Mouse (Mus musculus): ENCODE data around the gene Tcp11l2. TPM values are rescaled to one million over a fixed set of nuclear protein-coding genes. Genes with fewer than 3 reads are reported as not detected.

Gene Tcp11l2
- polyA plus RNA-seq, 1 experiment = 0.15 TPM

DNA sequence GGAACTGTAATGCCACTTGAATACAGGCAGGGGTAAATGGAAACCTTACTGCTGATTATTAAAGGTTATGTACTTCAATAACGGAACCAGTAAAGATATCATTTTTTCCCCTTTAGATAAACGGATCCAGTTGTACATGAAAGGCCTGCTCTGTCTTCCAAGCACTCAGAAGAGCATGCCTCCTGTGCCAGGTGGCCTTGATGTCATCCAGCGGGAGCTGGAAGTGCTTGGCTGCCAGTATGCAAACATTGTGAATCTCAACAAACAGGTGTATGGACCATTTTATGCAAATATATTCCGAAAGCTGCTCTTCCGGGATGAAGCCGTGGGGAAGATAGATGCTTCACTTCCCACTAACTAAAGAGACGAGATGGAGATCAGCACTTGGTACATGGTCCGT is 36.9 kb downstream of the Tcp11l2 start:
- TF ChIP-seq FLI1 (IDR thresholded peaks at IDR 0.05; ENCODE audit: low read length) = no peak
- TF ChIP-seq GATA1 (IDR thresholded peaks at IDR 0.05; ENCODE audit: borderline replicate concordance, low read length) = no peak
- Histone ChIP-seq H3K4me1 (peaks cover 44% of the 10 kb centered on the region), H3K27me3 (replicated peaks) (peaks cover 2% of the 10 kb centered on the region), H3K4me3 (replicated peaks) (no peak overlapping the region), H3K9me3 (no peaks in the 10 kb centered on the region), H3K36me3 (replicated peaks; ENCODE audit: low read length) (peaks cover 58% of the 10 kb centered on the region)

DNA sequence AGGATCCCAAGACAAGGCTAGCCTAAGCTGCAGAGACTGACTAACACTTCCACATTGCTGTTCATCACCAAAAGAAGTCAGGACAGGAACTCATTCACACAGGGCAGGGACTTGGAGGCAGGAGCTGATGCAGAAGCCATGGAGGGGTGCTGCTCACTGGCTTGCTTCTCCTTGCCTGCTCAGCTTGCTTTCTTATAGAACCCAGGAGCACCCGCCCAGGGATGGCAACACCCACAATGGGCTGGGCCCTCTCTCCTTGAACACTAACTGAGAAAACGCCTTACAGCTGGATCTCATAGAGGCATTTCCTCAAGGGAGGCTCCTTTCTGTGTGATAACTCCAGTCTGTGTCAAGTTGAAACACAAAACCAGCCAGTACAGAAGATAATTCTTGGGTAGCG is 38.6 kb downstream of the Tcp11l2 start:
- Histone ChIP-seq H3K4me1 (peaks cover 44% of the 10 kb centered on the region), H3K36me3 (replicated peaks; ENCODE audit: low read length) (peaks cover 41% of the 10 kb centered on the region), H3K9me3 (no peaks in the 10 kb centered on the region), H3K4me3 (replicated peaks) (no peak overlapping the region), H3K27me3 (replicated peaks) (no peaks in the 10 kb centered on the region)
- TF ChIP-seq GATA1 (IDR thresholded peaks at IDR 0.05; ENCODE audit: borderline replicate concordance, low read length) = no peak

DNA sequence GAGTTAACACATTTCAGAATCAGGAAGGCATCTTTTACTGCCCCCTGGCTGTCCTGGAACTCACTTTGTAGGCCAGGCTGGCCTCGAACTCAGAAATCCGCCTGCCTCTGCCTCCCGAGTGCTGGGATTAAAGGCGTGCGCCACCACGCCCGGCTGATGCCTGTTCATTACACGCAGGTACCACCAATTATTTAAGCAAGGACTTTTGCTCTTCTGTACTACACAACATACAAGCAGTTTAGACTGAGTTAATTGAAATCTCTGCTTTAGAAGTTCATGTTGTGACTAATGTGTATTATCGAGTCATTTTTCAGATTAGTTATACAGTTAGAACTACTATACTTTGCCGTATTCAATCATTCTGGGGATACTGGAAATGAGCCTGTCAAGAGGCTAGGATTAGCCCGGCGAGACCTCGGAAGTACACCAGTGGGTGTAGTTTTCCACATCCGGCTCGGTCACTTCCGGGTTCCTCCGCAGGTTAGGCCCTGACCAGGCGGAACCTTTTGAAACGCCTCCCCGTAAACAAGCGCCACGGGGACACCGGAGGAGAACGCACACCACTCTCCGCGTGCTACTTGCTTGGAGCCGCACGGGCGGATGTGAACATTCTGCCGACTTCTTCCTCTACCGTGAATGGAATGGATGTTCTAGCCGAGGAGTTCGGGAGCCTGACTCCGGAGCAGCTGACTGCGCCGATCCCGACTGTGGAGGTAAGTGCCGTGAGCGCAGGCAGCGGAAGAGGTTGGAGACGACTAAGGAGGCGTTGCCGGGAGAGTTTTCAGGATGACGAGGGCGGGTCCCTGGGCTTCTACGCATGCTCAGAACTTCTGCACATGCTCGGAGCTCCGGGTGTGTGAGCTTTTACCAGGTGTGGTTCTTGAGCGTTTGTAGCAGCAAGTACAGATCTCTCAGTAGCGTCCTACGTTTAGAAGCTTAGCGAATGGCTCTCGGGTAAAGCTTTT is 45.7 kb downstream of the Tcp11l2 start, which contains the start of gene Polr3b:
Polr3b (plus strand) TSS at position 467 of the 965 bp plus-strand sequence.
- H3K4me3 ChIP-seq (replicated peaks) = peak within 1 kb of the TSS; percentile 97

GRCm38 (mm10) chr10:84631182-84631581 is 54.8 kb downstream of the Tcp11l2 start:
- Histone ChIP-seq H3K36me3 (replicated peaks; ENCODE audit: low read length) (peaks cover 73% of the 10 kb centered on the region), H3K4me1 (peaks cover 24% of the 10 kb centered on the region), H3K27me3 (replicated peaks) (no peaks in the 10 kb centered on the region), H3K4me3 (replicated peaks) (no peak overlapping the region), H3K9me3 (no peaks in the 10 kb centered on the region)
- TF ChIP-seq GATA1 (IDR thresholded peaks at IDR 0.05; ENCODE audit: borderline replicate concordance, low read length) (no peak), FLI1 (IDR thresholded peaks at IDR 0.05; ENCODE audit: low read length) (no peak)

More for the DNA sequence above, 45.7 kb downstream of the Tcp11l2 start, which contains the start of gene Polr3b:
- Histone ChIP-seq H3K36me3 (replicated peaks; ENCODE audit: low read length) (peaks cover 5% of the 10 kb centered on the region), H3K27me3 (replicated peaks) (no peaks in the 10 kb centered on the region), H3K4me1 (peaks cover 44% of the 10 kb centered on the region), H3K9me3 (no peaks in the 10 kb centered on the region)
- TF ChIP-seq GATA1 (IDR thresholded peaks at IDR 0.05; ENCODE audit: borderline replicate concordance, low read length) (no peak), FLI1 (IDR thresholded peaks at IDR 0.05; ENCODE audit: low read length) (peak; percentile 49; the same call in 1 of the 2 replicates)

GRCm38 (mm10) chr10:84632005-84632404 is 55.6 kb downstream of the Tcp11l2 start:
- TF ChIP-seq GATA1 (IDR thresholded peaks at IDR 0.05; ENCODE audit: borderline replicate concordance, low read length) (no peak), FLI1 (IDR thresholded peaks at IDR 0.05; ENCODE audit: low read length) (no peak)
- H3K4me1 ChIP-seq = peaks cover 19% of the 10 kb centered on the region
- H3K4me3 ChIP-seq (replicated peaks) = peak overlapping the region; percentile 34
- H3K27me3 ChIP-seq (replicated peaks) = no peaks in the 10 kb centered on the region
- H3K36me3 ChIP-seq (replicated peaks; ENCODE audit: low read length) = peaks cover 80% of the 10 kb centered on the region
- H3K9me3 ChIP-seq = no peaks in the 10 kb centered on the region

DNA sequence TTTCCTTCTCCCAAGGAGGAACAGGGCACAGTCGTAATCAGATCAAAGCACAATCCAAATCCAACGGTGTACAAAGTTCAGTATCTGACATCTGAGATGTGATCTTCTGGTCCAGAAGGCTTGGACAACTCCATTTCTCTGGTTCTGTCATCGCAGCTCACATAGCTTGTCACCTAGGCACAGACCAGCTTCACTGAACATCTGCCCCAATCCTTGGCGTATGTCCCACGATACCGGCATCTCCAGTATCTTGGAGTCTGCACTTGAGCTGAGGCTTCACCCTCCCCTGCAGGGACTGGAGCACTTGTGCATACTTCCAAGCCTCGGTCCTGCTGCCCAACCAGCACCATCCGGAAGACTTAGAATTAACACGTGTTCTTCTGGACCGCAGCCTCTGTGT is 60.2 kb downstream of the Tcp11l2 start:
- H3K36me3 ChIP-seq (replicated peaks; ENCODE audit: low read length) = peaks cover 88% of the 10 kb centered on the region

GRCm38 (mm10) chr10:84638382-84638781 is 62.0 kb downstream of the Tcp11l2 start:
- Histone ChIP-seq H3K4me3 (replicated peaks) (no peak overlapping the region), H3K36me3 (replicated peaks; ENCODE audit: low read length) (peaks cover 83% of the 10 kb centered on the region)

More for the DNA sequence above, 60.2 kb downstream of the Tcp11l2 start:
- Histone ChIP-seq H3K27me3 (replicated peaks) (no peaks in the 10 kb centered on the region), H3K4me3 (replicated peaks) (no peak overlapping the region), H3K9me3 (no peaks in the 10 kb centered on the region), H3K4me1 (peaks cover 10% of the 10 kb centered on the region)
- no peak for TF ChIP-seq FLI1 (IDR thresholded peaks at IDR 0.05; ENCODE audit: low read length)
- TF ChIP-seq GATA1 (IDR thresholded peaks at IDR 0.05; ENCODE audit: borderline replicate concordance, low read length) = no peak

GRCm38 (mm10) chr10:84639525-84640287 is 63.3 kb downstream of the Tcp11l2 start:
- Histone ChIP-seq H3K4me1 (peaks cover 6% of the 10 kb centered on the region), H3K4me3 (replicated peaks) (no peak overlapping the region), H3K27me3 (replicated peaks) (no peaks in the 10 kb centered on the region), H3K9me3 (no peaks in the 10 kb centered on the region), H3K36me3 (replicated peaks; ENCODE audit: low read length) (peaks cover 81% of the 10 kb centered on the region)
- no peak for TF ChIP-seq GATA1 (IDR thresholded peaks at IDR 0.05; ENCODE audit: borderline replicate concordance, low read length)
- TF ChIP-seq FLI1 (IDR thresholded peaks at IDR 0.05; ENCODE audit: low read length) = no peak

More at GRCm38 (mm10) chr10:84638382-84638781, 62.0 kb downstream of the Tcp11l2 start:
- peaks cover 3% of the 10 kb centered on the region; the same call in 1 of the 2 replicates for H3K4me1 ChIP-seq
- TF ChIP-seq FLI1 (IDR thresholded peaks at IDR 0.05; ENCODE audit: low read length) = no peak
- no peak for TF ChIP-seq GATA1 (IDR thresholded peaks at IDR 0.05; ENCODE audit: borderline replicate concordance, low read length)
- no peaks in the 10 kb centered on the region for H3K27me3 ChIP-seq (replicated peaks)
- H3K9me3 ChIP-seq = no peaks in the 10 kb centered on the region

GRCm38 (mm10) chr10:84640861-84641260 is 64.4 kb downstream of the Tcp11l2 start:
- H3K4me1 ChIP-seq = peaks cover 18% of the 10 kb centered on the region
- no peaks in the 10 kb centered on the region for H3K9me3 ChIP-seq
- peaks cover 75% of the 10 kb centered on the region for H3K36me3 ChIP-seq (replicated peaks; ENCODE audit: low read length)
- no peak overlapping the region for H3K4me3 ChIP-seq (replicated peaks)
- TF ChIP-seq FLI1 (IDR thresholded peaks at IDR 0.05; ENCODE audit: low read length) (no peak), GATA1 (IDR thresholded peaks at IDR 0.05; ENCODE audit: borderline replicate concordance, low read length) (no peak)
- no peaks in the 10 kb centered on the region for H3K27me3 ChIP-seq (replicated peaks)
